Mouse (Mus musculus) MEL (cell line): ENCODE measurements around the gene Srp72.

Experiments used
- CTCF ChIP-seq, 3 experiments: IDR thresholded peaks in 2 of 3; conservative IDR thresholded peaks in 1 of 3; 2 replicates each; pipeline ENCODE4 v1.5.1; 2011 to 2012; ENCODE audit warnings: low read length in 3 of 3, low read depth in 2 of 3, mild to moderate bottlenecking in 2 of 3, improper control_type of control experiment in 1 of 3, inconsistent platforms in 1 of 3, mixed read lengths in 1 of 3, moderate library complexity in 1 of 3; ENCODE audit not compliant: control insufficient read depth in 1 of 3, insufficient read depth in 1 of 3, poor library complexity in 1 of 3, severe bottlenecking in 1 of 3
- E2F4 ChIP-seq: IDR thresholded peaks from 2 replicates; pipeline ENCODE4 v1.6.1; 2011; ENCODE audit warnings: low read depth, low read length, improper control_type of control experiment, borderline replicate concordance
- ELF1 ChIP-seq: IDR thresholded peaks from 2 replicates; pipeline ENCODE4 v1.6.1; 2014; ENCODE audit warnings: low read depth, mild to moderate bottlenecking, inconsistent platforms, low read length, improper control_type of control experiment, moderate library complexity
- JUND ChIP-seq: IDR thresholded peaks from 2 replicates; pipeline ENCODE4 v1.6.1; 2011; ENCODE audit warnings: low read depth, mild to moderate bottlenecking, improper control_type of control experiment, low read length
- KAT2A ChIP-seq: conservative IDR thresholded peaks from 2 replicates; pipeline ENCODE4 v1.6.1; 2012; ENCODE audit warnings: low read depth, low read length, improper control_type of control experiment, inconsistent platforms
- POLR2A ChIP-seq, 2 experiments: IDR thresholded peaks; 2 replicates each; pipeline ENCODE4 v1.6.1; 2011 to 2012; ENCODE audit warnings: low read length in 2 of 2, mild to moderate bottlenecking in 2 of 2, control low read depth in 1 of 2, improper control_type of control experiment in 1 of 2, low read depth in 1 of 2, moderate library complexity in 1 of 2; ENCODE audit not compliant: control insufficient read depth in 1 of 2, insufficient read depth in 1 of 2, poor library complexity in 1 of 2
- POLR2AphosphoS2 ChIP-seq: IDR thresholded peaks from 2 replicates; pipeline ENCODE4 v1.6.1; 2011; ENCODE audit warnings: low read length, improper control_type of control experiment
- SMC3 ChIP-seq: IDR thresholded peaks from 2 replicates; pipeline ENCODE4 v1.6.1; 2011; ENCODE audit warnings: low read depth, low read length, improper control_type of control experiment
- TCF12 ChIP-seq: IDR thresholded peaks from 2 replicates; pipeline ENCODE4 v1.6.1; 2014; ENCODE audit warnings: low read depth, mild to moderate bottlenecking, inconsistent platforms, low read length, improper control_type of control experiment, moderate library complexity
- USF2 ChIP-seq, 2 experiments: IDR thresholded peaks; 2 replicates each; pipeline ENCODE4 v1.6.1; 2011 to 2012; ENCODE audit warnings: improper control_type of control experiment in 2 of 2, low read length in 2 of 2, borderline replicate concordance in 1 of 2, inconsistent platforms in 1 of 2, low read depth in 1 of 2, mild to moderate bottlenecking in 1 of 2; ENCODE audit not compliant: insufficient read depth in 1 of 2

DNA sequence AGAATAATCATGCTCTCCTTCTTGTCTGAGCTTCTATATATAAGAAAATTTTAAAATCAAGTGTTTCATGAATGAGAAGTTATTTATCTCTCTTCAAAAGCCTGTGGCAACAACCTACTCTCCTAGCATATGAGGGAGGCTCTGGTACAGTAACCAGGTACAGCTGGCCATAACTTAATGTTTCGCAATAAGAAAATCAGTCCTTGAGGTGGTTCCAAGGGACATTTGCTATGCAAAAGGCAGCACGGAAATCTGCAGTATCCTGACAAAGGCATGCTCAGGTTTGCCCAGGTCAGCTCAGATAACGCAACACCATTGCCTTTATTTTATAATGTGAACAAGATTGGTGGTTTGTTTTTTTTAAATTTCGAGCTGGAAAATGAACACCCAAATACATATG, 32.5 kb upstream of the Srp72 start:
- TF ChIP-seq POLR2AphosphoS2: no peak
- no peak for TF ChIP-seq CTCF (IDR thresholded peaks at IDR 0.05 in 2 of 3, conservative IDR thresholded peaks at IDR 0.05 in 1 of 3; ENCODE audit: control insufficient read depth in 1 of 3, insufficient read depth in 1 of 3, low read depth in 2 of 3, low read length in 3 of 3, poor library complexity in 1 of 3, severe bottlenecking in 1 of 3)
- TF ChIP-seq KAT2A: no peak
- TF ChIP-seq TCF12: no peak
- TF ChIP-seq JUND: no peak
- no peak for TF ChIP-seq POLR2A (IDR thresholded peaks at IDR 0.05; ENCODE audit: control insufficient read depth in 1 of 2, insufficient read depth in 1 of 2, low read depth in 1 of 2, low read length in 2 of 2, poor library complexity in 1 of 2)
- no peak for TF ChIP-seq USF2 (IDR thresholded peaks at IDR 0.05; ENCODE audit: borderline replicate concordance in 1 of 2, insufficient read depth in 1 of 2, low read depth in 1 of 2, low read length in 2 of 2)
- TF ChIP-seq E2F4: no peak
- TF ChIP-seq ELF1: no peak
- no peak for TF ChIP-seq SMC3
